Mouse (Mus musculus) heart, embryonic 11.5 days (tissue): Measurements from ENCODE around the gene Fam187b. TPM values are rescaled to one million over a fixed set of nuclear protein-coding genes. Genes with fewer than 3 reads are reported as not detected.
"Not testable (repeated sequence)": the region's sequence is repeated elsewhere in the genome, so short reads cannot be mapped to it uniquely, and the experiment has no call there.

Experiments
- ATAC-seq: fragments of 200-750 bp; cut with Nextera tagmentation; replicated peaks from 2 replicates; pipeline ENCODE4 v1.8.0; 2017; ENCODE audit warnings: moderate library complexity; ENCODE audit not compliant: insufficient number of reproducible peaks, low FRiP score, low TSS enrichment
- H3K27ac ChIP-seq: fragments of 300-500 bp; sonication (generic); 2 replicates; pipeline ENCODE4 v1.5.1; 2014; ENCODE audit warnings: mild to moderate bottlenecking, low read depth, low read length
- H3K27me3 ChIP-seq: fragments of 300-500 bp; sonication (generic); 2 replicates; pipeline ENCODE4 v1.6.1; 2014; ENCODE audit warnings: mild to moderate bottlenecking, low read length, mixed read lengths; ENCODE audit not compliant: control insufficient read depth, insufficient read depth
- H3K36me3 ChIP-seq: fragments of 300-500 bp; sonication (generic); 2 replicates; pipeline ENCODE4 v1.6.1; 2014; ENCODE audit warnings: mild to moderate bottlenecking, low read length, moderate library complexity, mixed read lengths; ENCODE audit not compliant: control insufficient read depth, insufficient read depth
- H3K4me1 ChIP-seq: fragments of 300-500 bp; sonication (generic); 2 replicates; pipeline ENCODE4 v1.6.1; 2014; ENCODE audit warnings: low read length; ENCODE audit not compliant: control insufficient read depth, insufficient read depth
- H3K4me2 ChIP-seq: fragments of 300-500 bp; sonication (generic); 2 replicates; pipeline ENCODE4 v1.6.1; 2014; ENCODE audit warnings: mild to moderate bottlenecking, moderate library complexity
- H3K4me3 ChIP-seq: fragments of 300-500 bp; sonication (generic); 2 replicates; pipeline ENCODE4 v1.5.1; 2014; ENCODE audit warnings: low read depth, low read length
- H3K9ac ChIP-seq: fragments of 300-500 bp; sonication (generic); 2 replicates; pipeline ENCODE4 v1.6.1; 2014; ENCODE audit warnings: mild to moderate bottlenecking, low read depth, low read length, moderate library complexity
- H3K9me3 ChIP-seq: fragments of 300-500 bp; sonication (generic); replicated peaks from 2 replicates; pipeline ENCODE4 v1.6.1; 2016; ENCODE audit warnings: low read length; ENCODE audit not compliant: control insufficient read depth
- WGBS: fragments of 180-500 bp; shearing (Covaris S2); extraction: QIAGEN DNeasy Blood & Tissue Kit; methylation state at CpG from one replicate; pipeline ENCODE4 v1.1.7; 2014; ENCODE audit not compliant: insufficient replicate concordance; 5-methylcytosine and 5-hydroxymethylcytosine counted together
- polyA plus RNA-seq: library from polyadenylated mRNA; unstranded; fragments of >200 nt; fragmentation: Nextera tagmentation; extraction: Ambion mirVana; gene quantifications from 2 replicates; pipeline ENCODE4 v1.2.1, GENCODE M21; 2014

Gene Fam187b
- polyA plus RNA-seq = 0.72 and 0.89 TPM in 2 replicates

DNA sequence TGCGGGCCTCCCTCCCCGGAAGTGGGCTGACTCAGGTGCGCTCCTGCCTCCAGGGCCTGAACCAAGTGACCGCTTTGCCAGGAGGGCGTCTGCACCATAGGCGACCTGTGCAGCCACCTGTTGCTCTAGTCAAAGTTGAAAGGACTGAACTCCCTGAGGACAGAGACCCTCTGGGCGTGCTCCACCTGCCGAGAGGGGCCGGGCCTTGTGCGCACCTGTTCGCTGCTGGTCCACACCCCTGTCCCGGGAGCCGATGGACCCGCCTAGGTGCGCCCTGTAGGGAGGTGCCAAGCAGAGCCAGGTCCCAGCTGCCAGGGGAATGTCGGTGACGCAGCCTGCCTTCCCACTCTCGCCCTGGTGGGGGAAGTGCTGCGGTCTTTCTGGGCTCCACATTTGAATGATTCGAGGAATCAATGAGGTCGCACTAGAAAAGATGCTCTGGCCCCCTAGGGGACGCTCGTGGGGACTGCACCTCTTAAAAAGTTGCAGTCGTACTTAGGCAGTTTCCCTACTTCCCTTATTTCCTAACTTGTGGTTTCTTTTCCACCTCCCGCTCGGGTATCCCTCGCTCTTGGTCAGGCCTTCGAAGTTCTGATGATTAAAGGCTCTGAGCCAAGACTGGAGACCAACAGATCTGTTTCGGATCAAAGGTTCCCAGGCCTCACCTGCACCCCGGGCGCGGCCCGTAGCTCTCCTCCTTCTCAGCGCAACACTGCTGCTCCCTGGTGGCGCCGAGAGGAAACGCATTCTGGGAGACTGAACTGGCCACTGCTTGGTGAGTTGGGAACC lies at the start of gene Fam187b:
TSS of gene Fam187b (plus strand) at position 290 of the 789 bp plus-strand sequence.
- peak within 1 kb of the TSS; percentile 70 for H3K4me2 ChIP-seq
- WGBS = under 1% methylated on average over 37 of the region's 37 CpGs
- peak within 1 kb of the TSS; percentile 50 for H3K4me3 ChIP-seq
- H3K4me1 ChIP-seq = peaks cover 5% of the 10 kb centered on the region; the same call in 1 of the 2 replicates
- ATAC-seq = peak; percentile 63; the same call in 1 of the 2 replicates
- peaks cover 18% of the 10 kb centered on the region for H3K27me3 ChIP-seq
- no peak within 1 kb of the TSS for H3K27ac ChIP-seq
- H3K9me3 ChIP-seq = no peaks in the 10 kb centered on the region
- peak within 1 kb of the TSS; percentile 67 for H3K9ac ChIP-seq
- no peaks in the 10 kb centered on the region for H3K36me3 ChIP-seq

DNA sequence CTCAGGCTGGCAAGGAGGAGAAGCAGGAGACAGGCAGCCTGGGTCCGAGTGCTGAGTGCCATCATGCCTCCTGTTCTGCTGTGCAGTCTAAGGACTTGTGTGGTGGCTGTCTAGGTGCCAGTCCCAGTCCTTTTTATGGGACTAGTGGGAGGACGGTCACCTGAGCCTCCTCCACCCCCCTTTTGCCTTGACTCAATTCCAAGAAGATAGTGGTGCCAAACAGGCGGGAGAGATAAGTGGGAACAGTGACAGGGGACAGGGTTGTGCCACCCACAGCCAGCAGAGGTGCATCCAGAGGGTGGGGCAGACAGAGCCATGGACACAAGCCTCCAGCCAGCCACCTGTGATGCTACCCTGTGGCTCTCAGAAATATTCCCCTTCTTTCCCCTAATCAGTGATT lies 49.5 kb upstream of the Fam187b start:
- H3K27me3 ChIP-seq = no peaks in the 10 kb centered on the region
- ATAC-seq = no peak
- H3K4me2 ChIP-seq = no peak overlapping the region
- no peak overlapping the region for H3K9ac ChIP-seq
- H3K4me3 ChIP-seq = no peak overlapping the region
- 46% methylated on average over 3 of the region's 3 CpGs for WGBS
- no peaks in the 10 kb centered on the region for H3K36me3 ChIP-seq
- no peaks in the 10 kb centered on the region for H3K9me3 ChIP-seq
- H3K4me1 ChIP-seq = no peaks in the 10 kb centered on the region
- H3K27ac ChIP-seq = no peak overlapping the region

DNA sequence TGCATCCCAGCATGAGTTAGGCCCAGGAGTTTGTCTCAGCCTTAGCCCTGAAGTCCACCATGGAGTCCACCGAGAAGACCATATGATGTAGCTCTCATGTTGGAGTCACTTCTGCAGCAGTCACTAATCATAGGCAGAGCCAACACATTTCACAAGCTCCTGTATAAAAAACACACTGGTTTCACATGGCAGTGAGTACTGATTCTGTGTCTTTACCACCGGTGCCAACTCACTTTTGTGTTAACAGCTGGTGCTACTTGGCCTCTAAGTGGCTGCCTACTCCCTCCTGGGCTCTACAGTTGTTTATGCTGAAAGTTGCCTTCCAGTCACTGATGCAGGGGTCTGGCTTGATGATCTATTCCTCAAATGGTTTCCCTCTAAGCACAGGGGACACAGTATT lies 49.0 kb upstream of the Fam187b start, which contains the start of gene Hamp2:
TSS of gene Hamp2 (minus strand) at position 101 of the 400 bp plus-strand sequence.
- H3K9ac ChIP-seq, H3K9me3 ChIP-seq, H3K27ac ChIP-seq, H3K36me3 ChIP-seq, ATAC-seq, H3K4me1 ChIP-seq, H3K4me3 ChIP-seq, H3K4me2 ChIP-seq, H3K27me3 ChIP-seq: not testable (repeated sequence)
- WGBS = 75% methylated on average over 2 of the region's 2 CpGs

DNA sequence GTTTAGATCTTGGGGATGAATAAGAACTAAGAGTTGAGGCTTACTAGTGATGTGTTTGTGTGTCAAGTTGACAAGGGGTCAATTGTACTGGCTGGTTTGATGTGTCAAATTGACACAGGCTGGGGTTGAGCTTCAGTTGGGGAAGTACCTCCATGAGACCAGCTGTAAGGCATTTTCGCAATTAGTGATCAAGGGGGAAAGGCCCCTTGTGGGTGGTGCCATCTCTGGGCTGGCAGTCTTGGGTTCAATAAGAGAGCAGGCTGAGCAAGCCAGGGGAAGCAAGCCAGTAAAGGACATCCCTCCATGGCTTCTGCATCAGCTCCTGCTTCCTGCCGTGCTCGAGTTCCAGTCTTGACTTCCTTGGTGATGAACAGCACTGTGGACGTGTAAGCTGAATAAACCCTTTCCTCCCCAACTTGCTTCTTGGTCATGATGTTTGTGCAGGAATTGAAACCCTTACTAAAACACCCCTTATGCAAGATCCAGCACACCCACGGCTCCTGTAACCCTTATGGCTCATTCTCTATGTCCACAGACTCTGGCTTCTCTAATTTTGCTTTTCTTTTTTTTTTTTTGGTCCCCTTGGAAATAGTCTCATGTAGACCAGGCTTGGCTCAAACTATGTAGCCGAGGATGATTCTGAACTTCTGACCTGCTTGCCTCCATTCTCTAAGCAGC lies 38.0 kb upstream of the Fam187b start:
- 71% methylated on average over 6 of the region's 6 CpGs for WGBS
- not testable (repeated sequence) for H3K36me3 ChIP-seq, H3K9ac ChIP-seq, H3K27ac ChIP-seq, H3K9me3 ChIP-seq, H3K4me3 ChIP-seq, H3K4me2 ChIP-seq, H3K4me1 ChIP-seq, H3K27me3 ChIP-seq, ATAC-seq

DNA sequence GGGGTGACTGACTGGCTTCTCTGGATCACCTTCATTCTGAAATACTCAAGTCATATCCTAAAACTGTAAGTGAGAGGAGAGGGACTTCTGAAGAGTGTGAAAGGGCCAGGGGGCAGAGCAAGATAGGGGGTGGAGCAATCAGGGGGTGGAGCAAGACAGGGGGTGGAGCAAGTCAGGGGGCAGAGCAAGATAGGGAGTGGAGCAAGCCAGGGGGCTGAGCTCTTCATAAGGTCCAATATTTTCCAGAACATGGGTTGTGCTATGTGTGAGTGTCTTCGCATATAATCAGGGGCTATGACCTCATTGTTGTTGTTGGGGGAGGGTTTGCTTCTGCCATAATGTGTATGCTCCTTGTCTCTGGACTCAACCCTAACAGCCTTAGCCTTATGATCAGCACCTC lies 33.5 kb upstream of the Fam187b start:
- ATAC-seq, H3K4me1 ChIP-seq, H3K36me3 ChIP-seq, H3K4me2 ChIP-seq, H3K9ac ChIP-seq, H3K4me3 ChIP-seq, H3K27ac ChIP-seq, H3K27me3 ChIP-seq, H3K9me3 ChIP-seq: not testable (repeated sequence)
- WGBS = 71% methylated on average over 1 of the region's 1 CpGs

DNA sequence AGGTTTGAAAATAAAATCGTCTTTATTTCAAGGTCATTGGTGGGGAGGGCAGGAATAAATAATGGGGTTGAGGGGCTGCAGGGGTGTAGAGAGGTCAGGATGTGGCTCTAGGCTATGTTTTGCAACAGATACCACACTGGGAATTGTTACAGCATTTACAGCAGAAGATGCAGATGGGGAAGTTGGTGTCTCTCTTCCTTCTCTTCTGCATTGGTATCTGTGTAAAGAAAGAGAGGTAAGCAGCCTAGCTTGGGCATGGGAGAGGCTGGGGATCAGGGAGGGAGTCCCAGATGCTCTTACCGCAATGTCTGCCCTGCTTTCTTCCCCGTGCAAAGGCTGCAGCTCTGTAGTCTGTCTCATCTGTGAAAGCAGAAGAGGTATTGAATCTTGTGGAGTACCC lies 31.2 kb upstream of the Fam187b start:
- not testable (repeated sequence) for H3K9ac ChIP-seq, H3K36me3 ChIP-seq, H3K9me3 ChIP-seq, H3K4me1 ChIP-seq, H3K27ac ChIP-seq, H3K27me3 ChIP-seq, ATAC-seq, H3K4me3 ChIP-seq, H3K4me2 ChIP-seq
- 49% methylated on average over 3 of the region's 3 CpGs for WGBS

DNA sequence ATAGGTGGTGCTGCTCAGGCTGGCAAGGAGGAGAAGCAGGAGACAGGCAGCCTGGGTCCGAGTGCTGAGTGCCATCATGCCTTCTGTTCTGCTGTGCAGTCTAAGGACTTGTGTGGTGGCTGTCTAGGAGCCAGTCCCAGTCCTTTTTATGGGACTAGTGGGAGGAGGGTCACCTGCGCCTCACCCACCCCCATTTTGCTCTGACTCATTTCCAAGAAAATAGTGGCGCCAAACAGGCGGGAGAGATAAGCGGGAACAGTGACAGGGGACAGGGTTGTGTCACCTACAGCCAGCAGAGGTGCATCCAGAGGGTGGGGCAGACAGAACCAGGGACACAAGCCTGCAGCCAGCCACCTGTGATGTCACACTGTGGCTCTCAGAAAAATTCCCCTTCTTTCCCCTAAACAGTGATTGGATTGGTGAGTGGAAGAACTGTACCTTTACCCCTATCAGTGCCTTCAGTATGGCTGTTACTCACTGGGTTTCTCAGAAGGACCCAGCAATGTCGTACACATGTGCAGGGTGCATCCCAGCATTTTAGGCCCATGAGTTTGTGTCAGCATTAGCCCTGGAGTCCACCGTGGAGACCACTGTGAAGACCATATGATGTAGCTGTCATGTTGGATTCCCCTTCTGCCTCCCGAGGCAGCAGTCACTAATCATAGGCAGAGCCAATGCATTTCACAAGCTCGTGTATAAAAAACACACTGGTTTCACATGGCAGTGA lies 29.5 kb upstream of the Fam187b start, which contains the start of gene Hamp:
TSS of gene Hamp (minus strand) at position 124 of the 727 bp plus-strand sequence.
- H3K9ac ChIP-seq = no peak within 1 kb of the TSS
- H3K36me3 ChIP-seq = no peaks in the 10 kb centered on the region; the same call in 1 of the 2 replicates
- H3K4me1 ChIP-seq = no peaks in the 10 kb centered on the region
- H3K4me3 ChIP-seq = no peak within 1 kb of the TSS
- ATAC-seq = no peak
- 67% methylated on average over 9 of the region's 9 CpGs for WGBS
- H3K27ac ChIP-seq = no peak within 1 kb of the TSS
- no peaks in the 10 kb centered on the region for H3K27me3 ChIP-seq
- no peak within 1 kb of the TSS for H3K4me2 ChIP-seq
- H3K9me3 ChIP-seq = no peaks in the 10 kb centered on the region

DNA sequence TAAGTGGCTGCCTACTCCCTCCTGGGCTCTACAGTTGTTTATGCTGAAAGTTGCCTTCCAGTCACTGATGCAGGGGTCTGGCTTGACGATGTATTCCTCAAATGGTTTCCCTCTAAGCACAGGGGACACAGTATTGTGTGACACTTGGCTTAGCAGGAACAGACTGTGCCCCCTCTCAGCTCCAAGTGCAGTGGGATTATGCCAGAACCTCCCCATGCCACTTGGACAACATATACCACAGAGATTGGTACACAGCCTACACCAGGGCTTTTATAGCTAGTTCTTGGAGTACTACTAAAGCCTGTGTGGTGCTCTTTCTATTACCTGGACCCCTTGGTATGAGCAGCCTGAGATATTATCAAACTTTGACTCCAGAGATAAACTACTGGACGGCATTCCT lies 28.9 kb upstream of the Fam187b start:
- not testable (repeated sequence) for H3K36me3 ChIP-seq, ATAC-seq, H3K4me3 ChIP-seq, H3K27ac ChIP-seq, H3K4me1 ChIP-seq, H3K4me2 ChIP-seq, H3K27me3 ChIP-seq, H3K9ac ChIP-seq, H3K9me3 ChIP-seq
- WGBS = 59% methylated on average over 2 of the region's 2 CpGs
